ENCODE assay signal across 21 mouse cellular contexts in the genomic region with DNA sequence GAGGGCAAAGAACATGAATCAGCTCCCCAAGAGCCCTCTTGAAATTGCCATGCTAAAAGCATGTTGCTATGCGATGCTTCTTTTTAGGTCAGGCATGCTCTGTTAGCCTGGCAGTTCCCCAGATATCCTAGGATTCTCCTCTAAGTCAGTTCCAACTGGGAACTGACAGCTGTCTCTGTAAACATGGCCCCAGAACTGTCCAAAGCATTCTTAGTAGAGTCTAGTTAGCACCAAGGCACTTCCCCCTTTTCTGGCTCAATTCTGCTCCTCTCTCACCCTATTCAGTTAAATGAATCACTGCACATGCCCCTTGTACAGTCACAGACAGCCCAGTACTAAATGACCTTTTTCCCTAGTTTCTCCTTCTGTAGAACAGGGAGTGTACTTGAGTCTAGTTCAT.
DNase-seq lines count a peak whose midpoint lies in the region; ATAC-seq and TF ChIP-seq lines count a peak whose summit lies in the region.
"Had no signal": no experiment of that assay in that cellular context is flagged by ENCODE, and none has a peak within 500 bp of the region (broad histone marks: within the 10 kb centered on the region; RNA-seq: fewer than 3 reads in every experiment).

No protein-coding gene starts in this region.

- no peaks in the 10 kb centered on the region; the same call in 1 of the 2 replicates for H3K36me3 ChIP-seq in hindbrain, embryonic 15.5 days
- H3K36me3 ChIP-seq in hindbrain, embryonic 14.5 days (replicated peaks; ENCODE audit: control insufficient read depth, insufficient read depth): peaks cover 3% of the 10 kb centered on the region; the same call in 1 of the 2 replicates
- H3K36me3 ChIP-seq in stomach, postnatal 0 days (ENCODE audit: control insufficient read depth, insufficient read depth, low read length): no peaks in the 10 kb centered on the region
- H3K36me3 ChIP-seq: embryonic facial prominence, embryonic 13.5 days; forebrain, embryonic 12.5 days; heart, embryonic 12.5 days; hindbrain, embryonic 13.5 days had no signal

- DNase-seq in hindbrain, embryonic 14.5 days (ENCODE audit: low spot score): no peak
- peak; percentile 37 for DNase-seq in lung, postnatal 10 days
- DNase-seq in lung, postnatal 25 days (ENCODE audit: low spot score): no peak
- peak; percentile 9 for DNase-seq in NIH3T3 (ENCODE audit: low read depth)
- DNase-seq in stomach, postnatal 0 days (ENCODE audit: low spot score): no peak
- DNase-seq: adrenal gland, adult 2 months; adrenal gland, postnatal 25 days; B cell, adult 2 months; cerebellum, adult 2 months; cerebellum, postnatal 25 days; gastrocnemius, postnatal 10 days; kidney, adult 11 months had no signal

- ATAC-seq in hindbrain, embryonic 15.5 days (ENCODE audit: low FRiP score, low read depth): peak; percentile 23; the same call in 1 of the 2 replicates
- no peak for ATAC-seq in hindbrain, embryonic 14.5 days (ENCODE audit: low FRiP score)
- ATAC-seq in stomach, postnatal 0 days (ENCODE audit: low FRiP score, low TSS enrichment): peak; percentile 77
- no peak for ATAC-seq in megakaryocyte progenitor cell, adult 5-6 weeks (replicated peaks; ENCODE audit: poor library complexity)
- ATAC-seq: CD4-positive, CD25-positive, alpha-beta regulatory T cell, adult 4 months; forebrain, embryonic 16.5 days had no signal

- TF ChIP-seq CTCF in stomach, postnatal 0 days (IDR thresholded peaks at IDR 0.05; ENCODE audit: low read depth): no peak

- H3K4me3 ChIP-seq in hindbrain, embryonic 15.5 days: no peak overlapping the region
- H3K4me3 ChIP-seq in hindbrain, embryonic 14.5 days (replicated peaks; ENCODE audit: low read length): no peak overlapping the region
- no peak overlapping the region for H3K4me3 ChIP-seq in stomach, postnatal 0 days (ENCODE audit: low read depth, low read length)
- H3K4me3 ChIP-seq: embryonic facial prominence, embryonic 13.5 days; forebrain, embryonic 12.5 days; heart, embryonic 12.5 days; hindbrain, embryonic 13.5 days had no signal

- no peak for TF ChIP-seq EP300 in stomach, postnatal 0 days (optimal IDR thresholded peaks at IDR 0.05)

- H3K27ac ChIP-seq in hindbrain, embryonic 15.5 days (replicated peaks): no peak overlapping the region
- H3K27ac ChIP-seq in hindbrain, embryonic 14.5 days: no peak overlapping the region
- 0 out of 2 replicates have a peak overlapping the region, but pooled peaks have one; percentile 24 for H3K27ac ChIP-seq in stomach, postnatal 0 days (replicated peaks)
- H3K27ac ChIP-seq: embryonic facial prominence, embryonic 13.5 days; forebrain, embryonic 12.5 days; hindbrain, embryonic 13.5 days had no signal

- H3K9me3 ChIP-seq in hindbrain, embryonic 15.5 days: no peaks in the 10 kb centered on the region
- no peaks in the 10 kb centered on the region for H3K9me3 ChIP-seq in hindbrain, embryonic 14.5 days (ENCODE audit: control insufficient read depth, low read length)
- H3K9me3 ChIP-seq in stomach, postnatal 0 days (ENCODE audit: control insufficient read depth, low read length): no peaks in the 10 kb centered on the region
- H3K9me3 ChIP-seq: embryonic facial prominence, embryonic 13.5 days; forebrain, embryonic 12.5 days; G1E; heart, embryonic 12.5 days; hindbrain, embryonic 13.5 days had no signal

- H3K27me3 ChIP-seq in hindbrain, embryonic 15.5 days: no peaks in the 10 kb centered on the region
- H3K27me3 ChIP-seq in hindbrain, embryonic 14.5 days (ENCODE audit: control insufficient read depth, insufficient read depth, low read length): no peaks in the 10 kb centered on the region
- no peaks in the 10 kb centered on the region for H3K27me3 ChIP-seq in stomach, postnatal 0 days (ENCODE audit: control insufficient read depth, insufficient read depth, low read length)
- H3K27me3 ChIP-seq: embryonic facial prominence, embryonic 13.5 days; forebrain, embryonic 12.5 days; heart, embryonic 12.5 days; hindbrain, embryonic 13.5 days had no signal

- H3K9ac ChIP-seq in hindbrain, embryonic 15.5 days: no peak overlapping the region
- no peak overlapping the region for H3K9ac ChIP-seq in hindbrain, embryonic 14.5 days
- no peak overlapping the region for H3K9ac ChIP-seq in stomach, postnatal 0 days (ENCODE audit: low read length)
- H3K9ac ChIP-seq: embryonic facial prominence, embryonic 13.5 days; forebrain, embryonic 12.5 days; heart, embryonic 12.5 days; hindbrain, embryonic 13.5 days had no signal

- H3K4me2 ChIP-seq in hindbrain, embryonic 15.5 days: no peak overlapping the region
- no peak overlapping the region for H3K4me2 ChIP-seq in hindbrain, embryonic 14.5 days (replicated peaks)
- no peak overlapping the region for H3K4me2 ChIP-seq in stomach, postnatal 0 days (replicated peaks; ENCODE audit: low read depth)
- H3K4me2 ChIP-seq: embryonic facial prominence, embryonic 13.5 days; forebrain, embryonic 12.5 days; heart, embryonic 12.5 days; hindbrain, embryonic 13.5 days had no signal

- WGBS in hindbrain, embryonic 15.5 days: 81% methylated on average over 1 of the region's 1 CpGs
- 91% methylated on average over 1 of the region's 1 CpGs for WGBS in hindbrain, embryonic 14.5 days
- 100% methylated on average over 1 of the region's 1 CpGs for WGBS in stomach, postnatal 0 days

- no peaks in the 10 kb centered on the region for H3K4me1 ChIP-seq in hindbrain, embryonic 15.5 days (replicated peaks)
- H3K4me1 ChIP-seq in hindbrain, embryonic 14.5 days (replicated peaks; ENCODE audit: control insufficient read depth, insufficient read depth, low read length): no peaks in the 10 kb centered on the region
- H3K4me1 ChIP-seq in stomach, postnatal 0 days (replicated peaks; ENCODE audit: control insufficient read depth, insufficient read depth): peaks cover 7% of the 10 kb centered on the region
- H3K4me1 ChIP-seq: forebrain, embryonic 12.5 days had no signal

Comparison
In these comparisons a context has a peak if more than half of its experiments do, and no peak if none do; other contexts are left out.
1. ATAC-seq: peak in hindbrain, embryonic 15.5 days (single experiment) and stomach, postnatal 0 days (single experiment); none in hindbrain, embryonic 14.5 days (single experiment) and megakaryocyte progenitor cell, adult 5-6 weeks (single experiment).
2. DNase-seq: peak in lung, postnatal 10 days (single experiment) and NIH3T3 (single experiment); none in hindbrain, embryonic 14.5 days (single experiment), lung, postnatal 25 days (single experiment) and stomach, postnatal 0 days (single experiment).